In genomic region chr8:87833841-87834620, GRCm38 (mm10) we compare ENCODE assay signal across 8 mouse cellular contexts.
DNase-seq lines count a peak whose midpoint lies in the region; ATAC-seq lines count a peak whose summit lies in the region.
"Had no signal": no experiment of that assay in that cellular context is flagged by ENCODE, and none has a peak within 500 bp of the region (broad histone marks: within the 10 kb centered on the region; RNA-seq: fewer than 3 reads in every experiment).

No protein-coding gene starts in this region.

- H3K9ac ChIP-seq in forebrain, embryonic 12.5 days: peak overlapping the region; percentile 47
- no peak overlapping the region for H3K9ac ChIP-seq in midbrain, embryonic 16.5 days (ENCODE audit: low read depth, low read length)

- H3K9me3 ChIP-seq in forebrain, embryonic 12.5 days: no peaks in the 10 kb centered on the region
- no peaks in the 10 kb centered on the region for H3K9me3 ChIP-seq in limb, embryonic 10.5 days (replicated peaks)
- no peaks in the 10 kb centered on the region for H3K9me3 ChIP-seq in midbrain, embryonic 16.5 days (replicated peaks; ENCODE audit: control insufficient read depth, low read length, poor library complexity, severe bottlenecking)

- no peaks in the 10 kb centered on the region for H3K36me3 ChIP-seq in forebrain, embryonic 12.5 days (replicated peaks)
- peaks cover 2% of the 10 kb centered on the region for H3K36me3 ChIP-seq in limb, embryonic 10.5 days
- no peaks in the 10 kb centered on the region for H3K36me3 ChIP-seq in midbrain, embryonic 16.5 days (ENCODE audit: control insufficient read depth, insufficient read depth, low read length)

- DNase-seq in embryo, embryonic 11 days: peak; percentile 59
- peak; percentile 48 for DNase-seq in limb, embryonic 10.5 days (ENCODE audit: low spot score)
- no peak for DNase-seq in frontal cortex, postnatal 25 days (ENCODE audit: low spot score in 2 of 2)
- DNase-seq in cerebellum, adult 18-20 months: no peak
- DNase-seq in cerebellum, adult 11 months: no peak
- DNase-seq: cerebellum, postnatal 36 days had no signal

- no peak for ATAC-seq in forebrain, embryonic 12.5 days (ENCODE audit: low FRiP score)
- ATAC-seq in midbrain, embryonic 16.5 days: no peak

- H3K4me2 ChIP-seq in forebrain, embryonic 12.5 days: peak overlapping the region; percentile 13; the same call in 1 of the 2 replicates
- H3K4me2 ChIP-seq in midbrain, embryonic 16.5 days (ENCODE audit: low read length): peak overlapping the region; percentile 24; the same call in 1 of the 2 replicates

- H3K4me1 ChIP-seq in forebrain, embryonic 12.5 days: peaks cover 96% of the 10 kb centered on the region
- peaks cover 100% of the 10 kb centered on the region for H3K4me1 ChIP-seq in limb, embryonic 10.5 days
- H3K4me1 ChIP-seq in midbrain, embryonic 16.5 days (ENCODE audit: control insufficient read depth, insufficient read depth, low read length): peaks cover 73% of the 10 kb centered on the region

- peak overlapping the region; percentile 85 for H3K27ac ChIP-seq in forebrain, embryonic 12.5 days
- H3K27ac ChIP-seq in limb, embryonic 10.5 days: peak overlapping the region; percentile 91
- peak overlapping the region; percentile 71 for H3K27ac ChIP-seq in midbrain, embryonic 16.5 days (ENCODE audit: low read length)

- no peak overlapping the region for H3K4me3 ChIP-seq in forebrain, embryonic 12.5 days (replicated peaks)
- no peak overlapping the region; the same call in 1 of the 2 replicates for H3K4me3 ChIP-seq in limb, embryonic 10.5 days
- H3K4me3 ChIP-seq in midbrain, embryonic 16.5 days (ENCODE audit: low read depth, low read length): no peak overlapping the region

- H3K27me3 ChIP-seq in forebrain, embryonic 12.5 days: no peaks in the 10 kb centered on the region
- H3K27me3 ChIP-seq in limb, embryonic 10.5 days (ENCODE audit: low read depth, poor library complexity, severe bottlenecking): no peaks in the 10 kb centered on the region
- H3K27me3 ChIP-seq in midbrain, embryonic 16.5 days (ENCODE audit: control insufficient read depth, insufficient read depth, low read depth, low read length): no peaks in the 10 kb centered on the region

- WGBS in forebrain, embryonic 12.5 days: 15% methylated on average over 12 of the region's 12 CpGs
- 22% methylated on average over 12 of the region's 12 CpGs for WGBS in limb, embryonic 10.5 days
- 21% methylated on average over 12 of the region's 12 CpGs for WGBS in midbrain, embryonic 16.5 days

Comparison
In these comparisons a context has a peak if more than half of its experiments do, and no peak if none do; other contexts are left out.
1. DNase-seq: peak in embryo, embryonic 11 days (single experiment) and limb, embryonic 10.5 days (single experiment); none in frontal cortex, postnatal 25 days (0 of 2), cerebellum, adult 18-20 months (0 of 2) and cerebellum, adult 11 months (single experiment).
2. Peak in every context shown above with its lines, with median percentiles within 50 percentile points of each other: H3K27ac ChIP-seq.